Mouse (Mus musculus) E14TG2a.4 (cell line): Measurements from ENCODE around the gene Lrrk1.
A peak's percentile ranks its signal among the peaks of the same experiment; 100 is the strongest.
"Not testable (repeated sequence)": the region's sequence is repeated elsewhere in the genome, so short reads cannot be mapped to it uniquely, and the experiment has no call there.

ENCODE experiments used
- H3K27me3 ChIP-seq: 2 replicates; pipeline ENCODE4 v1.6.1; 2014; ENCODE audit warnings: low read length, control low read depth; ENCODE audit not compliant: insufficient read depth
- H3K36me3 ChIP-seq: 2 replicates; pipeline ENCODE4 v1.6.1; 2014; ENCODE audit warnings: low read length, control low read depth; ENCODE audit not compliant: insufficient read depth
- H3K4me1 ChIP-seq: replicated peaks from 2 replicates; pipeline ENCODE4 v1.6.1; 2014; ENCODE audit warnings: low read depth, low read length, control low read depth
- H3K4me3 ChIP-seq: replicated peaks from 2 replicates; pipeline ENCODE4 v1.5.1; 2014; ENCODE audit warnings: mild to moderate bottlenecking, low read length
- H3K9me3 ChIP-seq: 2 replicates; pipeline ENCODE4 v1.6.1; 2014; ENCODE audit warnings: low read length, control low read depth
- CTCF ChIP-seq: conservative IDR thresholded peaks from 2 replicates; pipeline ENCODE4 v1.5.1; 2014; ENCODE audit warnings: low read length
- NANOG ChIP-seq: IDR thresholded peaks from 2 replicates; pipeline ENCODE4 v1.6.1; 2014; ENCODE audit warnings: borderline replicate concordance, low read length, mixed read lengths
- POU5F1 ChIP-seq: IDR thresholded peaks from 2 replicates; pipeline ENCODE4 v1.6.1; 2014; ENCODE audit warnings: low read length, borderline replicate concordance

The Lrrk1 gene

GRCm38 (mm10) chr7:66198416-66198815, 189.7 kb downstream of the Lrrk1 start:
- no peak overlapping the region for H3K4me3 ChIP-seq
- no peaks in the 10 kb centered on the region for H3K4me1 ChIP-seq
- no peak for TF ChIP-seq NANOG
- TF ChIP-seq CTCF = no peak
- no peak for TF ChIP-seq POU5F1
- no peaks in the 10 kb centered on the region for H3K36me3 ChIP-seq
- H3K9me3 ChIP-seq = no peaks in the 10 kb centered on the region
- peaks cover 15% of the 10 kb centered on the region; the same call in 1 of the 2 replicates for H3K27me3 ChIP-seq

GRCm38 (mm10) chr7:66196609-66197445, 191.3 kb downstream of the Lrrk1 start:
- Histone ChIP-seq H3K4me1 (no peaks in the 10 kb centered on the region), H3K36me3 (no peaks in the 10 kb centered on the region), H3K4me3 (no peak overlapping the region), H3K27me3 (peaks cover 17% of the 10 kb centered on the region; the same call in 1 of the 2 replicates), H3K9me3 (no peaks in the 10 kb centered on the region)
- TF ChIP-seq NANOG (no peak), CTCF (no peak), POU5F1 (no peak)

- Histone ChIP-seq H3K27me3 (peaks cover 21% of the 10 kb centered on the region; the same call in 1 of the 2 replicates), H3K4me1 (no peaks in the 10 kb centered on the region), H3K9me3 (no peaks in the 10 kb centered on the region), H3K36me3 (no peaks in the 10 kb centered on the region), H3K4me3 (no peak overlapping the region)
- TF ChIP-seq NANOG (no peak), CTCF (no peak), POU5F1 (no peak)
These were observed 192.3 kb downstream of the Lrrk1 start for GRCm38 (mm10) chr7:66195881-66196280.

- no peak for TF ChIP-seq POU5F1
- no peak for TF ChIP-seq CTCF
- no peak for TF ChIP-seq NANOG
- Histone ChIP-seq H3K4me1 (no peaks in the 10 kb centered on the region), H3K36me3 (no peaks in the 10 kb centered on the region), H3K9me3 (no peaks in the 10 kb centered on the region), H3K4me3 (no peak overlapping the region), H3K27me3 (peaks cover 21% of the 10 kb centered on the region; the same call in 1 of the 2 replicates)
These were observed 193.6 kb downstream of the Lrrk1 start for GRCm38 (mm10) chr7:66194511-66194910.

GRCm38 (mm10) chr7:66190385-66190784, 197.8 kb downstream of the Lrrk1 start:
- H3K36me3 ChIP-seq, H3K9me3 ChIP-seq, H3K4me3 ChIP-seq, H3K4me1 ChIP-seq: not testable (repeated sequence)
- peaks cover 14% of the 10 kb centered on the region; the same call in 1 of the 2 replicates for H3K27me3 ChIP-seq
- peak; percentile 16 for TF ChIP-seq CTCF

DNA sequence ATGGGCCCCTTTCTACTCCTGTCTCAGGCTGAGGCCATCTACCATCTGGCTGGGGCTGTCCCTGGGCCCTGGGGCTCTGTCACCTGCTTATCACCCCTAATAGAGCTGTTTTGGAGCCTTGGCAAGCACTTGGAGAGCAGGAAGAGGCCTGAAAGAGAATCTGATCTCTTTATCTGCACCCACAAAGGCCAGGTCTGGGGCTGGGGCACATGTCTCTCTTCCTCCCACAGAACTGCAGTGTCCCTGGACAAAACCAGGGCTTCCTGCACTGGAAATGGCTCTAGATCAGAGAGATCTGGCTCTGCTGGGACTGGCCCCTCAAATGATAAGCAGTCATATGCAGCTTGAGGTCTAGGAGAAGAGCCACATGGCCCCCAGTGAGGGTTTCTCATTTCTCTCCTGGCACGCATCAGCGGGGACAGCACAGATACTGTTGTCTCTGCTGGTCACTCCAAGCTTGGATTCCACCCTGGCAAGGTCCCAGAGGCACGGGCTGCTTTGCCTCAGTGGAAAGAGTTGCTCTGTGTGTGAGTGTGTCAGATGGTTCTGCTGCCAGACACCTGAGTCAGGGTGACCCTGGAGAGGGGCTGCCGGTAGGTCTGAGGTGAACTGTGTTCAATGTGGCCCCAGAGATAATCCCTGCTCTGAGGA, 200.4 kb downstream of the Lrrk1 start:
- TF ChIP-seq NANOG = no peak
- TF ChIP-seq POU5F1 = no peak
- H3K4me1 ChIP-seq = peaks cover 3% of the 10 kb centered on the region; the same call in 1 of the 2 replicates
- H3K27me3 ChIP-seq = 0 out of 2 replicates have a peak, but pooled peaks cover 10% of the 10 kb centered on the region
- H3K36me3 ChIP-seq = no peaks in the 10 kb centered on the region
- H3K9me3 ChIP-seq = no peaks in the 10 kb centered on the region
- H3K4me3 ChIP-seq = no peak overlapping the region

DNA sequence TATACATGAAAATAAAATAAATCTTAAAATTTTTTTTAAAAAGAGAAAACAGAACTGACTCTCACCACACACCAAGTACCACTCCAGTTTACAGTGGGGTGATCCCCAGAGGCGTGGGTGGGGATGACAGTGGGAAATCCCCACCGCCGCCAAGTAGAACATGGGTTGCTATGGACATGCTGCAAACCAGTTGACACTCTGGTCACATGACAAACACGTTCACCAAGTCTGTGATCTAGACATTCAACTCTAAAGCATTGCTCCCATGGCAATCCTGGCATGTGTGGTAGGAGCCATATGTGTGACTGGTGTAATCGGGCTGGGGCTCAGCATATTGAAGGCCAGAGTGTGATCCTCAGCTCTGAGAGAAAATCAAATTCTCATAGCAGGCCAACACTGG, 202.8 kb downstream of the Lrrk1 start:
- Histone ChIP-seq H3K4me1 (peaks cover 3% of the 10 kb centered on the region; the same call in 1 of the 2 replicates), H3K4me3 (no peak overlapping the region), H3K9me3 (no peaks in the 10 kb centered on the region), H3K36me3 (no peaks in the 10 kb centered on the region), H3K27me3 (0 out of 2 replicates have a peak, but pooled peaks cover 4% of the 10 kb centered on the region)
- TF ChIP-seq NANOG = no peak
- TF ChIP-seq CTCF = no peak
- no peak for TF ChIP-seq POU5F1

GRCm38 (mm10) chr7:66184026-66184425, 204.1 kb downstream of the Lrrk1 start:
- Histone ChIP-seq H3K4me1 (peaks cover 5% of the 10 kb centered on the region), H3K27me3 (0 out of 2 replicates have a peak, but pooled peaks cover 8% of the 10 kb centered on the region), H3K4me3 (no peak overlapping the region), H3K9me3 (no peaks in the 10 kb centered on the region), H3K36me3 (no peaks in the 10 kb centered on the region)
- TF ChIP-seq CTCF = no peak
- no peak for TF ChIP-seq NANOG
- TF ChIP-seq POU5F1 = no peak
